Mouse (Mus musculus) megakaryocyte, embryonic 14.5 days (primary cell): ENCODE results near the gene Tgfbrap1.

Experiments
- FLI1 ChIP-seq: IDR thresholded peaks from 2 replicates; pipeline ENCODE4 v1.6.1; 2012; ENCODE audit warnings: low read length, inconsistent platforms, mixed read lengths
- GATA1 ChIP-seq: IDR thresholded peaks from 3 replicates; pipeline ENCODE4 v1.6.1; 2012; ENCODE audit warnings: mixed read lengths, low read length, inconsistent platforms, borderline replicate concordance

- TF ChIP-seq FLI1 (no peak), GATA1 (no peak)
Measured at GRCm38 (mm10) chr1:43143284-43143683, 44.8 kb upstream of the Tgfbrap1 start.
